Mouse (Mus musculus) natural killer cell, adult 2 months (primary cell): ENCODE data around the gene Tmem178b.

Experiments
- DNase-seq, 2 experiments: peaks; one replicate each; pipeline ENCODE4 v3.0.0; 2022; ENCODE audit warnings: low spot score in 2 of 2

Gene Tmem178b

DNA sequence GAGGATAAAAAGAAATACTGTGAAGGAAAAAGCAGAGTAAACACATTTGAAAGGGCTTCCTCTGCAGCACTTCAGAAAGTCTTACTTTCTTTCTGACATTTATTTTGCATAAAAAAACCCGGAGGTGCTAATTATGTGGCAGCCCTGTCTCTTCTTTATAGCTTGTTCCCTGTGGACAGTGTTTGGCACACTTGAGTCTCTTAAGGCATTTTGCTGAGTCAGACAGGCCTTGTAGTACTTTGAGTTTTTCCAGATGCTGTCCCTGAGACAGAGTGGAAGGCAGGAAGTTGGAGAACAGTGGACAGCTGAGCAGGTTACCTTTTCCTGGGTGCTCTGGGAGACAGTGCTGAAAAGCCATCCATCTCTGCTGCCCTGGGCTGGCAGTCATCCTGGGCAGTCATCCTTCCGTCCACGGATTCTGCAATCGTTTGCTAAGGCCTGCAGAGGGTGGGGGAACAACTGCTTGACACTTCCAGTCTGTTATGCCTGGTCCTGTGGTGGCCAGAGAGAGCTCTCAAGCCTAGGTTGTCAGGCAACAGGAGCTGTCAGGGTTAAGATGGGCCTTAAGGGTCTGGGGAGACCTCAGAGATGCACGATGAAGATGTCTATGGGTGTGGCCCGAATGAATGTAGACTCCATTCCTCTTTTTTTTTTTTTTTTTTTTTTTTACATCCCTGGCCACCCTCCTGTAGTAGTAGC, 46.1 kb downstream of the Tmem178b start:
- DNase-seq: no peak

DNA sequence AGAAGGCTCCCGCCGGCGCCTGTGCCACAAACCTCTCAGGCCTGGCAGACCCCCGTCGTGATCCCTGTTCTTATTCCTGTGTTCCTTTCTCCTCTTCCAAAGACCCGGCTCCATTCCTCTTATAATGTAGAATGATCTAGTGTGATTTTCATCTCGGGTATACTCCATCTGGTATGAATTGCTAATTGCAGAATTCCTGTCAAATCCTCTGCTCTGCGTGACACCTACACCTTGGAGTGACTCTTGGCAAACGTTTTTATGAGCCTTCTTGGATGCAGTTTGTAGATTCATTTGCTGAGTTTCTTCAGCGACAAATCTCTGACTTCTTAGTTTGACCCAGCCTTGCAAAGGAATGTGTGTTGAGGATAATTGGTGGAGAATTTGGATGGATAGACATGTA, 53.4 kb downstream of the Tmem178b start:
- no peak for DNase-seq

DNA sequence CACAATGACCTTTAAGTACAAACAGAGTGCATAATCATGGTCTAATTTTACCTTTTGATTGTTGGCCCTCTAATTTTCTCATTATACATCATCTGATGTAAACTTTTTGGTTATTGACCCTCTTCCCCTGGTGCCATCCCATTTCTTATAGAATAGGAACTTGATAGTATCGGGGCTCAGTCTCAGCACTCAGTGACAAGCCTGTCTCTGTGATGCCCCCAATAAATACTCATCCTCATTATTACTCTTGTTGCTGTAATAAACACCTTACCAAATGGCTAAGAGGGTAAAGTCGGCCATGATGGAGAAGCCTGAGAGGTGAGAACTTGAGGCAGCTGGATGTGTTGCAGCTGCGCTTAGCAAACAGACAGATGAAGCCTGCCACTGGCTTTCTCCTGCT, 63.5 kb downstream of the Tmem178b start:
- no peak for DNase-seq

DNA sequence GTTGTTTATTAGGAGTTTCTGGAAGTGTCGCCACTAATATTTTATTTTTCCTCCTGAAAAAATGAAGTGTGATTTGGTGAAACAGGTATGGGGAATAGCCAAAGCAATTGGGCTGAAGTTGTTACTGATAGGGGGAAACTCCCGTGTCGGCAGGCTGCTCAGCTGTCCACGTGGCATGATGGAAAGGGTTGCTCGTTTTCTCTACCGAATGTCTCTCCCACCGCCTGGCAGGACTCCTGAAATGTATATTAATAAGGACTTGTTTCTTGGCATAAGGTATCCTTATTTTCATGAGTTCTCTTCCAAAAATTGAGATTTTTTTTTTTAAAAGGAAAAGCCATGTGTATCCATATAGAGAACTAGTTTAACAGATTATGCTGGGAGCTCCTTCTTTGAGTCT, 67.8 kb downstream of the Tmem178b start:
- no peak for DNase-seq

DNA sequence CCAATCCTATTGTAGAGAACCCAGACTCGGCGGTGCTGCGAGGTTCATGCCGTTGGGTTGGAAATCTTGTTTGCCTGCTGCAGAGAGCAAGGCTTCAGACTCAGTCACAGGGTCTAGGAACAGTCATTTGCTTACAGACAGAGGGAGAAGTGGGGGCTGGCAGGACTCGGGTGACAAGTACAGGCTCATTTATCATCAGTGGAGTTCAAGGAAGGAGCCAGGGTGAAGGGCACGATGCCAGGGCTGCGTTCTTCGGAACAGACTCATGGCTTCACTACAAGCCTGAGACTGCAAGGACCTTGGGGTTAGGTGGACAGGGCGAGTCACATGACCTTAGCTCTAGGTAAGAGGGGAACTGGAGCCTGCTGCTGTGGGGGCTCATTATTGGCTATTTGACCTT, 71.8 kb downstream of the Tmem178b start:
- no peak for DNase-seq

DNA sequence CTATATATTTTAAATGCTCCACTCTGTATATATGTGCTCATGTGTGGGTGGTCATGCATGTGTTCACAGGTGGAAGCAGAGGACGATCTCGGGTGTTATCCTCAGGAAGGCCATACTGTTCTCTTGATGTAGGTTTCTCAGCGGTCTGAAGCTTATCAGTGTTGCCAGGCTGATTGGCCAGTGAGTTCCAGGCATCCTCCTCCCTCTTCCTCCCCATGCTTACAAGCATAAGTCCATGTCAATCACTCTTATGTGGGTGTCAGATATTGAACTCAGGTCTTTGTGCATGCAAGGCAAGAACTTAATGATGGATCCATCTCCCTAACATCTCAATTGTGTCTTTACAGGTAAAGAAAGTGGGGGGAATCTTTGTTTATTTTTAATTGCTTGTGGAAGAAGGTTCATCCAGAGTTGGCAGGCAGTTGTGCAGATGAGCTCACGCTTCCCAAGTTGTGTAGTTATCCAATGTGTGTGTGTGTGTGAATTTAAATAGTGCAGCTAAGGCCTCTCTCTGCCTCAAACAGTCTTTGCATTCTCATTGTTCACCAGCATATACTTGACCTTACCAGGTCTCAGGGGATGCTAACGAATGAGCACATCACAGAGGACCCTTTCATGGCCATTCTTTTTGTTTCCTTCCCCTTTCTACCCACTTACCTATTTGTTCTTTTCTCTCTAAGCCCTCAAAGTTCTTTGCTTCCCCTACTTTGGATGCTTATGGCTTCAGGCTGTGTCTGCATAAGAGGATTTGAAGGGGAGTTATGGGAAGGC, 72.8 kb downstream of the Tmem178b start:
- no peak for DNase-seq

DNA sequence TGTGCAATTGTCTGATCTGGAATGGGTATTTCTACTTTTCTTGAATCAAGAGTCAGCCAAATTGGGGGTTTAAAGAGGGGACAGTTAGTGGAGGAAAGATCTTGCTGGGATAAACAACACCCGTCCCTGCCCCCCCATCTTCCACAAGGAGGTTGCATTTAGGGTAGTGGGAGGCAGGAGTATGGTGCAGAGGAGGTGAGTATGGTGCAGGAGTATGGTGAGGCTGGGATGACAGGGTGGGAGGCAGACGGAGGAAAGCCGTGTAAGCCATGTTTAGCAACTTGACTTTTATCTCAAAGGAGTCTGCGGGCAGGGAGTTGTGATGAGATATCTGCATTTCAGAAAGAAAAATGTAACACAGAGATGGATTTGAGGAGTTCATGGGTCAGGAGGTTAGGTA, 73.5 kb downstream of the Tmem178b start:
- DNase-seq: no peak

DNA sequence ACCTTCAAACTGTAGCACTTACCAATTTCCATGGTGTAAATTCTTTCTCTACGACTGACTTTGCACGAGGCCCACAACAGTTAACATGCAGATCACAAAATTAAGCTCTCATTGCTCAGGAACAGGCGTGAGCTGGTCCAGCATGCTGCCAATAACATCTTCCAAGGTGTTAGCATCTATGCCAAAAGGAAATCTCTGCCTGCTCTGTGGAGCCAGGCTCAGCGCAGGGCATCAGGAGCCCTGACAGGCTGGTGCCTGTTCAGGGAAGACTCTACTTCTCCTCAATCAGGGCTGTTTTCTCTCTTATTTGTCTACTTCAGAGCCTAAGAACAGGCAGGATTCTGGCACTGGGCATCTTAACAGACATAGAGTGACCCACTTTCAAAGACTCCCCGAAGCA, 80.9 kb downstream of the Tmem178b start:
- DNase-seq: no peak

DNA sequence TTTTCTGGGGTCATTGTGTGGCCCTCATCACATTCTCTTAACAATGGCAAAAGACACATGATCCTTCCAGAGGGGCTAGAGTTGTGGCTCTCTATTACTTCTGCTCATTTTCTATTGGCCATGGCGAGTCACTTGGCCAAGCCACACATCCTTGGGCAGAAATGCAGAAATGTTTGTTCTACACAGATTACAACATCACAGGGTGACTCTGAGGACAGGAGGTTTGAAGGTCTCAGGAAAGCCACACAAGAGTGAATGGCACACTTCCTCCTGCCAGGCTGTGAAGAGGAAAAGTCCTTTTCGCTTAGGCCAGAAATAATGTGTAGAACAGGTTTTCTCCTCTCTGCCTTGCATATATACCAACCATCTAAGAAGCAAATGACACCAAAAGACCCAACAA, 82.1 kb downstream of the Tmem178b start:
- no peak for DNase-seq

DNA sequence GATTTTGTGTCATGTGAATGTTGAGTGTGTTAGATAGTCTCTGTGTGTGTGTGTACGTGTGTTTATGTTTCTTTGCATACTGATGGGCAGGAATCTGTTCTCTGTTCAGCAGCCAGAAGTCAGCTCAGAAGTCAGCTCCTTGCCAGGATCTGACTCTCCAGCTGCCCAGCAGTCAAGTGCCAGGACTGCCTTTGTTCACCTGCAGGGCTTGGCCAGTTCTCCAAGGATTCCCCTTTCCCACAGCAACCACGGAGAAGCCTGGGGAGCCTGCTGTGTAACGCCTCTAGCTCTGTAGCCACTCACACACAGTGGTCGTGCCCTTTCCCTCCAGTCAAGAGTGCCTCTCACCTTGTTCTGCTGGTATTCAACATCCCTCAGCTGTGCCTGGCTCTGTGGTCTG, 91.5 kb downstream of the Tmem178b start:
- no peak for DNase-seq

DNA sequence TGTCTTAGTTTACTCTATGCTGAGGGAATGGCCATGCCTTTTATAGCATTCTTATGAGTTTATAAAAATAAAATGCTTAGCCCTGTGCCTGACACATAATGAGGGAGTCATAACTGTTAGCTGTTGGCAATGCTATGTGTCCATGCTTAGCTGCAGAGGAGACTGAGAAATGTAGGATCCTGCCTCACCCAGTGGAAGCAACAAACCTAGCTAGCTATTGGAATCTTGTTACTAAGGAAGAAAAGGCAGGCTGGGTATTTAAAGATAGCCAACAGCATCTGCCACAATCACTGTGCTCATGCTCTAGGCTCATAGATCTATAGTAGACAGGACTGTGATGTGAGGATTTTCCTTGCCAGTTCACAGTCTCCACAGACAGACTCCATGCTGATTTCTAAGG, 97.2 kb downstream of the Tmem178b start:
- no peak for DNase-seq

DNA sequence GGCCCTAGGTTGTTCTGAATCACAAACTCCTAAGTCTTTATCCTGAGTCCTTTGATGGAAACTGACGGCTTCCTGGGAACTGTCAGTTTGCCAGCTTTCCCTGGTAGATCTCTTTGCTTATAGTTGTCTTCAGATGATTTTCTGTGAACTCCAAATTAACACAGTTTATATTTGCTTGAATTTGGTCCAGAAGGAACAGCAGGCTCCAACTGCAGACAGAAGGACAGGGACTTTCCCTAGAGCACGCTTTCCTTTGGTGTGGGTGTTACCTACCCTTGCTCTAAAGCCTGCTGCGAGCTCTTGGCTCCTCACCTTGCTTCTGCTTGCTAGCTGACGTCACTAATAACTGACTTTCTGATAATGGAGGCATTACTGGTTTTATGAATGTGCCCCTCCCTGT, 105.9 kb downstream of the Tmem178b start:
- DNase-seq: no peak

DNA sequence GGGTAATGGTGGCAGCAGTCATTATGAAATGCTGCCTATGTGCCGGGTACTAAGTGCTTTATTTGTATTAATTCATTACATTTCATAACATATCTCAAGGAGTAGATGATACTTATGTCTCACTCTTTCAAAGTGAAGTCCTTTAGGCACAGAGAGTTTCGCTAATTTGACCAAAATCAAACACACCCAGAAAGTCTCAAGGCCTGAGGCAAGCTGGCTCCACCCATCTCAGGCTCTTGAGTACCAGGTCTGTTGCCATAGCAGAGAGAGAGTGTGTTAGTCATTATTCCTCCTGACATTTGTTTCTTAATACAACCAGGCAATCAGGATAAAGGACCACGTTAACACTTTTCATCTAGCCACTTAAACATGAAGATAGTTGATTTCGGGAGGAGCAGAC, 117.7 kb downstream of the Tmem178b start:
- no peak for DNase-seq

DNA sequence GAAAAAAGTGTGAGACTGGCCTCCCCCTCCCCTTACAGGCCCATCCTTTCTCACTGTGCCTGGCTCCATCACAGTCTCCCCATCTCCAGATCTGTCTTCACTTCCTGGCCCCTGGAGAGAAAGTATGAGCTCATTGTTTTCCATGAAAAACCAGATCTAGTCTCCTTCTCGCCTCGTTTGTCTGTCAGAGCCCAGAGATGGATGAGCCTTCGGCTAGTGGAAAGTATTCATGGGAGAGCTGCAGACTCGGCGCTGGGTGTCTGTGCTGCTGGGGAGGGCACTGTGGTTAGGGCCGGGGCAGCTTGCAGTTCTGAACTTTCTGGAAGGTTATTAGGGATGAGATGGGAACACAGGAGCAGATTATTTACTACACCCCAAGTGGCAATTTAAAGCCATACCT, 118.9 kb downstream of the Tmem178b start:
- no peak for DNase-seq

DNA sequence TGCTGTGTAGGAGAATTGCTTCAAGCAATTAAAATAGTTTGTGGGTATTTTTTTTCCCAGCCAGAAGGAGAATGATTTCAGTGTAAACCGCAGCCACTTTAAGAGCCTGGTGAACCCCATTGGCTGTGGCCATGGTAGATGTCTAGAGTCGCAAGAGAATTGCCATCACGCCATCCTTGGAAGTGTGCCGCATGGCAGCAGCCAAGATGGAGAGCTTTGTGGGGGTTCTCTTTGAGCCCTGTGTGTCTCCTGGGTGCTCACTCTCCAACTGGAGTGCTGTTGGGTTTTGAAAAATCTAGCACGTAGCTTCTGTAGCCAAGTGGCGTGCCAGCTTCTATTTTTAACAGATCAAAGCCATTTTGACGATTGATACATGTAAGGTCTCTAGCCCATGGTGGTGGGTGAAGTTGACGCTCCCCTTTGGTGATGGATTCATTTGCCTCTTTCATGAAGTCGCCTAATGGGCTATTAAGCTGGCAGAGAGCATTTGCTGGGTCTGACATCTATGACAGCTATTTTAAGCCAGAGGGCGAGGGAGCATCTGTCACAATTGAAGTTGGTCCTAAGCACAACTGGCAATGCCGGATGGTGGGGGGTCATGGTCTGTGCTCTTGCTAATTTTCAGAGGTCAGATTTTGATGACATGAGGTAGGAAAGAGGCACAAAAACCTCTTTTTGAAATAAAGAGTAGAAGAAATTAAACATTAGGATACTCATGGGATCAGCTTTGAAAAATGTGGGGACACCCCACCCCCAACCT, 133.1 kb downstream of the Tmem178b start:
- DNase-seq: no peak

DNA sequence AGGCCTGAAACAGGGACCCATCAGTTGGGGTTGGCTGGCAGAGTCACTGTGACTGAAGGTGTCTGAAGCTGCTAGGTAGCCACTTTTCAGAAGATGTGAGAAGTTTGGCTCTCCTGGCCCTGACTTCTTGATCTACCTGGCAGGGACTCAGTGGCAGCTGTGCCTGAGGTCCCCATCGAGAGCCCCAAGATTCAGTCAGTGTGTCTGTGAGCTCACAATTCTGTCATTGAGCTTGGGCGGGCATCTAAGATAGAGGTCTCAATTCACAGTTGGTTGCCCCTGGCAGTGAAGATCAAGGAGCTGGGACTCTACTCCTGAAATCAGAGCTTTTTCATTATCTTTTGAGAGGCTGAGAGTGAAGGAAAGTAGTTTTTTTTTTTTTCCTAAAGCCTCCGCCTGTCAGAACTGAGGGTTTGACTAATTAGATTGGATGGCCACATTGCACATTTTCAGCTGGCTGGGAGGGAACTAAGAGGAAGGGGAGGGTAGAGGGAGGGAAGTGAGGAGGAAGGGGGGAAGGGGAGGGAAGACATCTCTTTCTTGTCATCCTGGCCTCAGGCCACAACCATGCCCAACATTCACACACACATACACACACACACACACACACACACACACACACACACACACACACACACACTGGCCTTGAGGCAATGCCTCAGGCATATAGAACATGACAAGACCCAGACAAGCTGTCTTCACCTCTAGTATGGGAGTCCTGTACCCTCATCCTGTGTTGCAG, 135.3 kb downstream of the Tmem178b start:
- DNase-seq: no peak

DNA sequence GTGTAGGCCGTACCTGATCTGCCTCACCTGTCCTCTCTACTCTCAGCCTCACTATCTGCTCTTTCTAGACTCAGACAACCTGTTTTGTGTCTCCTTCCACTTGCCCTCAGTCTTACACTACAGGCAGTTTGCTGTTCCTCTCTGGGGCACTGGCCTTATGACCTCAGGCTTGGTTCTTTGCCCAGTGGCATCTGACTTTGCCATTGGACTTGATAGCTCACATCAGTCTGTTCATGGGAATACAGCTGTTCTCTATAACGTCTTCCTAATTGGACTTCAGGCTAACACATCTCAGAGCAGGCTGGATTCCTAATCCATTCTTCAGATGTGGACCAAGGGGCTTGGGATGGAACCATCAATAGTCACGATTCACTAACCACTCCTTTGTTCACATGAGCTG, 136.6 kb downstream of the Tmem178b start:
- DNase-seq: no peak

DNA sequence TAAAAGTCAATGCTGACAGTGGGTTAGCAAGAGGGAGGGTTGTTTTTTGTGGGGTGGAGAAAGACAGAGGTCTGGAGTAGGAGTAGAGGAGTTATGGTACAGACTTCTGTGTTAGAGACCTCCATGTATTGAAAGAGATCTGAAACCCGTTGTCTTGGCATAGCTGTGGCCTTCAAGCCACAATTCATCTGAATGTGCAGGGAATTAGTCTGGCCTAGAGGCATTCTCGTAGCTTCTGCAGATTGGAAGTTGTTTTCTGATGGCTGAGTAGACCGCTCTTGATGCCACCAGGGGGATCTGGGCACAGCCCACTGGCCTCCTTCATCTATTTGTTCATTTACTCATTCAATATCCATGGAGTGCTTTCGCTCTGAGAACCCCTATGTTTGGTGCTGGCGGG, 138.0 kb downstream of the Tmem178b start:
- no peak for DNase-seq

DNA sequence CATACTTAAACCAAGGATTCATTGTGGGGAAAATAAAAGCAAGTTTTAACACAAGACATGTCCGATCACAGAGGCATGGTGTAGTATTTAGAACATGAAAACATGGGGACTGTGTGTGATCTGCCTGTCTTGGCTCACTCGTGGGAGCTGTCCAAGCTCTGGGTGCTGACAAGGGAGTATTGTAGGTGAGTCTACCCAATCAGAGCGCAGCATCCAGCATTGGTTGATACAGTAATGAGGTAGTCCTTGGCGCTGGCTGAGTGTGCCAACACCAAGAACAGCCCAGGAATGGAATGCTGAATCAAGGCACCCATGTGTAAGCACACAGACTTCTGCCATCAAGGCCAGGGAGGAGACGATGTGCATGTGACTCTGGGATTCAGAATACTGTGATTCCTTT, 138.5 kb downstream of the Tmem178b start:
- DNase-seq: no peak

DNA sequence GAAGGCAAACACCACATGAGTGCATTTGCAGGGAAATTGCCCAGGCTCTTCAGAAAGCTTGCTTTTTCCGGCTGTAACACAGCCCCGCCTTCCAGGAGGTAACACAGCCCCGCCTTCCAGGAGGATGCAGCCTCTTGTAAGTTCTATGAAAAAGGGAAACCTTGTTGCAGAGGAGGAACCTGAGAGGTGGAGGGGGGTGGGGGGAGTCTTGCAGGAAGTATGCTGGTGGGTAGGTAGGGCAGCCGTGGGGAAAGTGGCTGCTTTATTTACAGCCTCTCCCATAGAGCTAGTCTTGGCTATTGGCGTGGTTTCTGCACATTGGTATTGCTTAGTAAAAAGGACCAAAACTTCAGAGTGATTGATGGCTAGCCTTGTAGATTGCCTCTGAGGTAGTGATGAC, 140.3 kb downstream of the Tmem178b start:
- DNase-seq: no peak

DNA sequence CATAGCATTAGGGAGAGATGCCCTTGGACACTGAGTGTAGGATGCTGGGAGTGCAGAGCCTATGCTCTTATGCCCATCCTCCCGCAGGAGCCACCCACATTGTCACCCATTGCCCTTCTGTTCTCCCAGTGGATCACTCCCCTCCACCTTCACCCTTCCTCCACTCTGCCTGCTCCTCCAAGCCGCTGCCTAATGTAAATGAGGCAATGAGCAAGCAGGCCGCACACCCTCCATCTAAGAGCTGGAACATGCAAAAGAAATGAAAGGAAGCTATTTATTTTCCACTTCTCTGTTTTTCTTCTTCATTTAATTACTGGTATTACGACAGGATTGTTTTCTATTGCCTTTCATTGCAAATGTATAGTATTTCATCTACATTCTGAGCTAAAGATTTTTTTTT, 142.1 kb downstream of the Tmem178b start:
- DNase-seq: no peak
